Mouse (Mus musculus) liver, embryonic 11.5 days (tissue): ENCODE measurements at regions not wholly inside any gene's neighbourhood (a gene's known extent, or its start where the extent isn't known, plus 50 kb on each side); places are given as distances from the start of the nearest gene placed in this dataset.

Source experiments
- ATAC-seq: fragments of 200-750 bp; cut with Nextera tagmentation; replicated peaks from 2 replicates; pipeline ENCODE4 v1.8.0; 2017; ENCODE audit warnings: moderate number of reproducible peaks, mild to moderate bottlenecking, moderate TSS enrichment, moderate library complexity; ENCODE audit not compliant: low FRiP score
- DNase-seq: peaks from one replicate; pipeline ENCODE4 v3.0.0-alpha.2; 2017; ENCODE audit warnings: low spot score
- H3K27ac ChIP-seq: fragments of 300-500 bp; sonication (generic); 2 replicates; pipeline ENCODE4 v1.5.1; 2014; ENCODE audit warnings: mild to moderate bottlenecking, low read depth, low read length, control low read depth
- H3K27me3 ChIP-seq: fragments of 300-500 bp; sonication (generic); replicated peaks from 2 replicates; pipeline ENCODE4 v1.6.1; 2014; ENCODE audit warnings: low read length, mixed read lengths; ENCODE audit not compliant: control insufficient read depth, insufficient read depth
- H3K36me3 ChIP-seq: fragments of 300-500 bp; sonication (generic); 2 replicates; pipeline ENCODE4 v1.6.1; 2014; ENCODE audit warnings: mild to moderate bottlenecking, low read length, moderate library complexity, mixed read lengths; ENCODE audit not compliant: control insufficient read depth, insufficient read depth
- H3K4me1 ChIP-seq: fragments of 300-500 bp; sonication (generic); replicated peaks from 2 replicates; pipeline ENCODE4 v1.6.1; 2014; ENCODE audit warnings: low read length, mixed read lengths; ENCODE audit not compliant: control insufficient read depth, insufficient read depth
- H3K4me2 ChIP-seq: fragments of 300-500 bp; sonication (generic); 2 replicates; pipeline ENCODE4 v1.6.1; 2014; ENCODE audit warnings: mild to moderate bottlenecking, control low read depth, moderate library complexity
- H3K4me3 ChIP-seq: fragments of 300-500 bp; sonication (generic); 2 replicates; pipeline ENCODE4 v1.5.1; 2014; ENCODE audit warnings: low read depth, low read length, control low read depth
- H3K9ac ChIP-seq: fragments of 300-500 bp; sonication (generic); 2 replicates; pipeline ENCODE4 v1.6.1; 2014; ENCODE audit warnings: low read depth, low read length, control low read depth
- H3K9me3 ChIP-seq: fragments of 300-500 bp; sonication (generic); 2 replicates; pipeline ENCODE4 v1.6.1; 2016; ENCODE audit warnings: low read length, inconsistent platforms, mixed read lengths; ENCODE audit not compliant: control insufficient read depth
- WGBS: fragments of 180-500 bp; shearing (Covaris S2); extraction: QIAGEN DNeasy Blood & Tissue Kit; methylation state at CpG from one replicate; pipeline ENCODE4 v1.1.7; 2014; 5-methylcytosine and 5-hydroxymethylcytosine counted together

GRCm38 (mm10) chr4:5590531-5590930 is 797.4 kb upstream of the Impad1 start:
- Histone ChIP-seq H3K4me2 (no peak overlapping the region), H3K9me3 (no peaks in the 10 kb centered on the region), H3K9ac (no peak overlapping the region), H3K4me1 (no peaks in the 10 kb centered on the region), H3K4me3 (no peak overlapping the region), H3K27ac (no peak overlapping the region), H3K36me3 (no peaks in the 10 kb centered on the region), H3K27me3 (no peaks in the 10 kb centered on the region)
- DNase-seq (no peak), ATAC-seq (no peak)
- 56% methylated on average over 4 of the region's 4 CpGs for WGBS

GRCm38 (mm10) chr4:5587465-5587864 is 794.3 kb upstream of the Impad1 start:
- no peak for ATAC-seq
- Histone ChIP-seq H3K4me3 (no peak overlapping the region), H3K27me3 (no peaks in the 10 kb centered on the region), H3K36me3 (no peaks in the 10 kb centered on the region), H3K27ac (no peak overlapping the region), H3K4me1 (no peaks in the 10 kb centered on the region), H3K9me3 (no peaks in the 10 kb centered on the region), H3K9ac (no peak overlapping the region), H3K4me2 (no peak overlapping the region)
- WGBS = 78% methylated on average over 4 of the region's 4 CpGs
- DNase-seq = no peak

- H3K9ac ChIP-seq = no peak overlapping the region
- no peaks in the 10 kb centered on the region for H3K27me3 ChIP-seq
- no peak overlapping the region for H3K27ac ChIP-seq
- H3K4me1 ChIP-seq = no peaks in the 10 kb centered on the region
- 64% methylated on average over 4 of the region's 4 CpGs for WGBS
- ATAC-seq (no peak), DNase-seq (no peak)
- no peaks in the 10 kb centered on the region for H3K9me3 ChIP-seq
- H3K36me3 ChIP-seq = no peaks in the 10 kb centered on the region
- no peak overlapping the region for H3K4me3 ChIP-seq
- H3K4me2 ChIP-seq = no peak overlapping the region
Measured at GRCm38 (mm10) chr4:5585205-5585604, 792.0 kb upstream of the Impad1 start.

GRCm38 (mm10) chr4:5583989-5584677 is 791.0 kb upstream of the Impad1 start:
- Histone ChIP-seq H3K36me3 (no peaks in the 10 kb centered on the region), H3K27me3 (no peaks in the 10 kb centered on the region), H3K9ac (no peak overlapping the region), H3K4me1 (no peaks in the 10 kb centered on the region), H3K4me3 (no peak overlapping the region), H3K9me3 (no peaks in the 10 kb centered on the region), H3K4me2 (no peak overlapping the region), H3K27ac (no peak overlapping the region)
- no peak for ATAC-seq
- no peak for DNase-seq
- 60% methylated on average over 6 of the region's 6 CpGs for WGBS

- Histone ChIP-seq H3K9me3 (no peaks in the 10 kb centered on the region), H3K4me2 (no peak overlapping the region), H3K9ac (no peak overlapping the region), H3K4me3 (no peak overlapping the region), H3K27me3 (no peaks in the 10 kb centered on the region), H3K4me1 (no peaks in the 10 kb centered on the region), H3K27ac (no peak overlapping the region), H3K36me3 (no peaks in the 10 kb centered on the region)
- no peak for DNase-seq
- ATAC-seq = no peak
Measured at GRCm38 (mm10) chr4:5568076-5568475, 774.9 kb upstream of the Impad1 start.

GRCm38 (mm10) chr4:5560001-5560657 is 767.0 kb upstream of the Impad1 start:
- no peak overlapping the region for H3K4me3 ChIP-seq
- no peaks in the 10 kb centered on the region for H3K36me3 ChIP-seq
- WGBS = 72% methylated on average over 3 of the region's 3 CpGs
- H3K9ac ChIP-seq = no peak overlapping the region
- no peaks in the 10 kb centered on the region for H3K4me1 ChIP-seq
- ATAC-seq (no peak), DNase-seq (no peak)
- H3K4me2 ChIP-seq = no peak overlapping the region
- no peaks in the 10 kb centered on the region for H3K27me3 ChIP-seq
- H3K27ac ChIP-seq = no peak overlapping the region
- no peaks in the 10 kb centered on the region for H3K9me3 ChIP-seq

- Histone ChIP-seq H3K4me1 (no peaks in the 10 kb centered on the region), H3K9me3 (no peaks in the 10 kb centered on the region), H3K9ac (no peak overlapping the region), H3K27me3 (no peaks in the 10 kb centered on the region), H3K4me2 (no peak overlapping the region), H3K27ac (no peak overlapping the region), H3K36me3 (no peaks in the 10 kb centered on the region), H3K4me3 (no peak overlapping the region)
- 76% methylated on average over 3 of the region's 3 CpGs for WGBS
- DNase-seq (no peak), ATAC-seq (no peak)
Measured at GRCm38 (mm10) chr4:5540155-5540554, 747.0 kb upstream of the Impad1 start.

GRCm38 (mm10) chr4:5530416-5530815 is 737.3 kb upstream of the Impad1 start:
- no peaks in the 10 kb centered on the region for H3K4me1 ChIP-seq
- no peak overlapping the region for H3K9ac ChIP-seq
- H3K36me3 ChIP-seq = no peaks in the 10 kb centered on the region
- no peaks in the 10 kb centered on the region for H3K9me3 ChIP-seq
- H3K4me3 ChIP-seq = no peak overlapping the region
- ATAC-seq (no peak), DNase-seq (no peak)
- H3K4me2 ChIP-seq = no peak overlapping the region
- no peak overlapping the region for H3K27ac ChIP-seq
- 60% methylated on average over 4 of the region's 4 CpGs for WGBS
- H3K27me3 ChIP-seq = no peaks in the 10 kb centered on the region

GRCm38 (mm10) chr4:5518522-5518921 is 725.4 kb upstream of the Impad1 start:
- DNase-seq = no peak
- Histone ChIP-seq H3K27me3 (no peaks in the 10 kb centered on the region), H3K4me2 (no peak overlapping the region), H3K9me3 (no peaks in the 10 kb centered on the region), H3K36me3 (no peaks in the 10 kb centered on the region), H3K4me3 (no peak overlapping the region), H3K27ac (no peak overlapping the region), H3K9ac (no peak overlapping the region), H3K4me1 (no peaks in the 10 kb centered on the region)
- 71% methylated on average over 2 of the region's 2 CpGs for WGBS
- ATAC-seq = no peak
